Mouse (Mus musculus): ENCODE measurements around the gene 1600014C23Rik.

1600014C23Rik gene

DNA sequence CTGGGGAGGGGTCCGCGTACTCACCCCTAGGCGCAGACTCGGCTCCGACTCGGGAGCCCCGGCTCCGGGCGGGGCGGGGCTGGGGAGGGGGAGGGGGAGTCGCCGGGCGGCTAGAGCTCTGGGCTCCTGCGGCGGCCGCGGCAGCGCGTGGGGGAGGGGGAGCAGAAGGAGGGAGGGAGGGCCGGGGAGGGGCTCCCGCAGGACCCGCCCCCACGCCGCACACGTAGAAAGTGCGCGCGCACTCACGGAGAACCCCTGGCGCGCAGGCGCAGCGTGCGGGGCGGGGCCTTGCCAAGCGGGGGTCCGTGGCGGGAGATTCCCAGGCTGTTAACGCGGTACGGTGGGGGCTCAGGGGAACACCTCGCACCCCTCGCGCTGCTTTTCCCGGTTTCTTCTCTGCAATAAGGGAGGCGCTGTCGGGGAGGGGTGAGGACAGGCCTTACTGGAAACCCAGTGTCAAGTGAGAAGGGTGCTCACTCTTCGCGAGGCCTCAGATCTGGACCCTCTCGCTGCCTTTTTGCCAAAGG lies 47.5 kb downstream of the 1600014C23Rik start, which contains the start of gene Mrpl14:
TSS of gene Mrpl14 (plus strand) at position 230 of the 527 bp plus-strand sequence.
- peak; percentile 93 for DNase-seq

DNA sequence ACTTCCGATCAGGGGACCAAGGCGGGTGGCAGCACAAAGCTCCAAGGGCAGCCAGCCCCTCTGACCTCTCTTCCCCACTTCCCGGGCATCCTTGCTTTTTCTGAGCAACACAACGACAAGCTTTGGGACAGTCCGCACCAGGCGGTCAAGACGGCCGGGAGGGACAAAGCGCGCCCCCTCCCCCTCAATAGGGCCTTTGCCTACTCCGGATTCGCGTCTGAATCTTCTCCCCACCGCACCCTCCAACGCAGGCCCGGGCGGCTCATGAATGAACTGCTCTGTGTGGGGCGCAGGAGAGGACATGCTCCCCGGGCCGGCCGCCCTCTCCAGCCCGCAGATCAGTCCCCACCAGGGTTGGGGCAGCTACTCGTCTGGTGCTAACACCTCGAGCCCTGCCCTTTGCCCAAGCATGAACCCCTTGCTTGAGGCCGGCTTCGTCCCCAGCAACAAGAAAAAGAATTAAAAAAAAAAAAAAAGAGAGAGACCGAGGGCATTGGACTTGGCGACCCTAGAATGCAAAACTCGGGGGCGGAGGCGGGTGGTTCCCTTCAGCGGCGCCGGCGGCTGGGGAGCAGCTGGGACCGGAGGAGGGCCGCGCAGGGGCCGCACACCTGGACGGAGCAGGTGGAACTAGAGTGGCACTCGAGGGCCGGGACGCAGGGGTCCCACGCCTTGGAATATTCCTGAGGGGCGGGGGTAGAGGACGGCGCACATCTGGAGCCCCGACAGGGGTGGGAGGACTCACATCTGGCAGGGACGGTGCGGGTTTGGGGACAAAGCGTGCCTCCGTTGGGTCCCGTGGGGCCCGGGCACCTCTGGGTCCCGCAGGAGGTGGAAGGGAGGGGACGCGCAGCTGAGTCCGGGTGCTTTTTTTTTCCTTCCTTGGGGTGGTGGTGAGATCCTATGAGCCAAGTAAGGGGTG lies 48.2 kb downstream of the 1600014C23Rik start:
- DNase-seq: peak; percentile 46

DNA sequence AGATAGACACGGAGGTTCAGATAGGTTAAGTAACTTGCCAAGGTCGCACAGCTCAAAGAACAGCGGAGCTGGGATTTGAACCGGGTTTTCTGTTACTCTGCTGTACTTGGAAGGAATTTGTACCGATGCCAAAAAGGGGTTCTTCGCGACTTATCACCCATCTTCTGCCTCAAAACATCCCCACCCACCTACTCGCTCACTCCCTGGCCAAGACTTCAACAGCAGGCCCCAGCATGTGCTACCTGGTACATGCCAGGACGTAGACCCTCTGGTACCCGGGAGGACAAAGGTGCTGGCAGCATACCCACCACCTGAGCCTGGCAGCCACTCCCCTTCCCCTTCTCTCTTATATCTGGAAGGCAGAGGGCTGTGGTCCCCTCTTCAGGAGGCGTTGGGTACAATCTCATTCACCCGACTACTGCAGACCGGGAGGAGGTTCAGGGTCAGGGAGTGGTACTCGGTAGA lies 48.9 kb downstream of the 1600014C23Rik start:
- no peak for DNase-seq

All from lung, postnatal 36 days (tissue).